Mouse (Mus musculus) thymus, postnatal 0 days (tissue): Measurements from ENCODE around the gene Mapk11. TPM values are rescaled to one million over a fixed set of nuclear protein-coding genes. Genes with fewer than 3 reads are reported as not detected.
A peak's percentile ranks its signal among the peaks of the same experiment; 100 is the strongest.

Experiments used
- DNase-seq: peaks from one replicate; pipeline ENCODE4 v3.0.0-alpha.2; 2015; ENCODE audit warnings: low spot score
- polyA plus RNA-seq: library from polyadenylated mRNA; unstranded; fragments of >200 nt; fragmentation: Nextera tagmentation; extraction: Ambion mirVana; gene quantifications from 2 replicates; pipeline ENCODE4 v1.2.1, GENCODE M21; 2015

Gene Mapk11
- polyA plus RNA-seq, 1 experiment from 2014 or later, result 5.6 TPM

DNA sequence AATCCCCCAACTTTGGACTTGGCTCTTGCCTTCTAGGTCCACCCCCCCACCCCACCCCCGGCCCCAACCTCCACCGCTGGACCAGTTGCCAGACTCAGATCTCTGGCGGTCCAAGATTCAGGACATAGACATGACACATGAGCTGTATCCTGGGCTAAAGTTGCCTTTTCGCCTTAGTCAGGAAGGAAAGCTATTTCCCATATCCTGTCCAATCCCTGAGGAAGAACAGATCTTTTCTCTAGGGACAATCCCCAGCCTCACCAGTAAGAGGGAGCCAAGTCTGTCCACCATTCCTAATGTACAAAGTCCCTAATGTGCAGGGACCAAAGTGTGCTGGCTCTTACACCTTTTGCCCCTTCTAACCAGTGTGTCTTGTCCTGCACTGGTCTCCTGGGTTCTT is 7.5 kb downstream of the Mapk11 start:
- DNase-seq, result no peak

DNA sequence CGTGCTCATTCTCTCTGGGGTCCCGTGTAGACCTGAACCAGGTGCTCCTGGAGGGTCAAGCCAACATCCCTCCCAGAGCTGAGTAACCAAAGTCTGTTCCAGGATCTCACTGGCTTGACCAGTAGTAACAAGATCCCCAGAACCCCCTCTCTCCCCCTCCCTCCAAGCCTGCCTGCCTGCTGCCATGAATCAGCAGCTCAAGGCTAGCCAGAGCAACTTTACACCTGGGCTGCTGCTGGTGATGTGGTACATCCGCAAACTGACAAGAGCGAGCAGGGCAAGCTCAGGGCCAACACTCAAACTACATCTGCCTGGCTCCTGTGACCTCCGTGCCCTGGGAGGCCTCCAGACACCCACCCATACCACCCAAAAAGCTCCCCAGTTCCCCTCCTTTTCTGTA is 8.0 kb downstream of the Mapk11 start:
- DNase-seq, result no peak

DNA sequence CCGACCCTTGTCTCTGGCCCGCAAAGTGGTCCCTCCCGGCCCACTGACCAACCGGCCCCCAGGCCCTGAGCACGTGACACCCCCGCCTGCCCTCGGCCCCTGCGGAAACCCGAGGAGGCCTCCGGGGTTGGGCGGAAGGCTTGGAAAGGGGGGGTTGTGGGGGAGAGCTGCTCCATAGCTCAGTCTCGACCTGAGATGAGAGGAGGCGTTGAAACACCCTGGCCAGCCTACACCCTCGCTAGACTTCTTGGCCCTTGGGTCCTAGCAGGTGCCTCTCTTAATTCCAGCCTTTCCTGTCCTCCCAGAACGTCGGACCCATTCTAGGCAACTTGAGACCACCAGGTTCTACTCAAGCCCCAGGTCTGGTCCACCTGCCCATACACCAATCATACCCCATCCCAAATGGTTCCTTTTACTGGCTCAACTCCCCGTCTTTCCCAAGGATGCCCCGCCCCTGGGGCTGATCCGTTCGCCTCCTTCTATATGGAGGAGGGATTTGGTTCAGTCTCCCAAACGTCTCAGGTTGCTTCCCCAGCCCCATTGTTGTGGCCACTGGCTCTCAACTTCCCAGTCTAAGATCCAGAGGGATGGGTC is 8.7 kb downstream of the Mapk11 start, which contains the start of gene Mapk12:
Gene Mapk12 (minus strand): TSS at position 45 of the 594 bp plus-strand sequence.
- DNase-seq, result no peak

DNA sequence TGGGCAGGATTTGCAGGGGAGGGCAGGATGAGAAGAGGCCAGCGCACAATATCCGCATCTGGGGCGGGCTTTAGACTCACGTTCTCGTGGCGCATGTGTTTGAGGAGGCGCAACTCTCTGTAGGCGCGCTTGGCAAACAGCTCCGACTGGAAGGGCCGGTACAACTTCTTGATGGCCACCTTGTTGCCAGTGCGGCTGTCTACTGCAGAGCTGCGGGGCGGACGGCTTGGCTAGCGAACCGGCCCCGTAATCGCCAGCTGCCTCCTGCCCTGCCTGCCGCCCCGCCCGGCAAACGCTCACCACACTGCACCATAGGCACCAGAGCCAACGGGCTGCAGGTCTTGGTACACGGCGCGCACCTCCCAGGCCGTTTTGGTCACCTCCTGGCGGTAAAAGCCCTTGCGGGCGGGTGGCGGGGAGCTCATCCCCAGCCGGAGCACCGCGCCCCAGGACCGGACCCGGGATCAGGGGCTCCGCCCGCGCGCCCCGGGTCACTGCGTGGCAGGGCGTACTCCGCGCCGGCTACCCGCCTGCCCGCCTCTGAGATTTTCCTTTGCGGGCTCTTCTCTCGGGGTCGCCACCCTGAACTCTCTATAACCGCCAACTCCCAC is 9.3 kb downstream of the Mapk11 start:
- DNase-seq, result no peak

DNA sequence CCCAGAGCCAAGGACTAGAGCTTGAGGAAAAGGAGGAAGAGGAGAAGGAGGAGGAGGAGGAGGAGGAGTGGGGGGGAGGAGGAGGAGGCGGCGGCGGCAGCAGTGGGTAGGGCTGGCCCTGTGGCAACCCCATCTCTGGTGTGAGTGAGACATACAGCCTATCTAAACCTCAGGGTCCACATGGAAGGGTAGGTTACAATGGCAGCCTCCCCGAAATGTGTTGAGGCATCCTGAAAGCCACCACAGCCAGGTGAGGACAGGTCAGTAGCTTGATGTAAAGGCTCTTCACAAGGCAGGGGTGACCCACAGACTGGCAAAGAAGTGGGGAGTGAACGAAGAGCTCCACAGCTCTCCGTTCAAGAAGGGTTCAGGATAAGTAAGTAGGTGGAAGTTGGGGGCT is 10.9 kb downstream of the Mapk11 start:
- no peak for DNase-seq

DNA sequence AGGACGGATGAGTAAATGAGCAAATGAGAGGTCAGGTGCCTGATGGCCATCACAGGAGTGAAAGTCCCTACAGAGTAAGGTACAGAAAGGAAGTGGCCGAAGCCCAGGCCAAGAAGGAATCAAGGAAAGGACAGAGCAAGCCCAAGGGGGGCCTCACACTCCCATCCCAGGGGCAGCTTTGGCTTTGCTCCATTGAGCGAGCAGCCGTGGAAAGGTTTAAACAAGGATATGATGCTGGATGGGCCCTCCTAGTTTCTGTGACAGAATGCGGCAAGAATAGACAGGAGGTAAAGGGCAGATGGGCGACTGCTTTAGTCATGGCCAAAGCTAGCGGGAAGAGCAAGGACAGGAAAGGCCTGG is 11.4 kb downstream of the Mapk11 start:
- DNase-seq, result no peak

DNA sequence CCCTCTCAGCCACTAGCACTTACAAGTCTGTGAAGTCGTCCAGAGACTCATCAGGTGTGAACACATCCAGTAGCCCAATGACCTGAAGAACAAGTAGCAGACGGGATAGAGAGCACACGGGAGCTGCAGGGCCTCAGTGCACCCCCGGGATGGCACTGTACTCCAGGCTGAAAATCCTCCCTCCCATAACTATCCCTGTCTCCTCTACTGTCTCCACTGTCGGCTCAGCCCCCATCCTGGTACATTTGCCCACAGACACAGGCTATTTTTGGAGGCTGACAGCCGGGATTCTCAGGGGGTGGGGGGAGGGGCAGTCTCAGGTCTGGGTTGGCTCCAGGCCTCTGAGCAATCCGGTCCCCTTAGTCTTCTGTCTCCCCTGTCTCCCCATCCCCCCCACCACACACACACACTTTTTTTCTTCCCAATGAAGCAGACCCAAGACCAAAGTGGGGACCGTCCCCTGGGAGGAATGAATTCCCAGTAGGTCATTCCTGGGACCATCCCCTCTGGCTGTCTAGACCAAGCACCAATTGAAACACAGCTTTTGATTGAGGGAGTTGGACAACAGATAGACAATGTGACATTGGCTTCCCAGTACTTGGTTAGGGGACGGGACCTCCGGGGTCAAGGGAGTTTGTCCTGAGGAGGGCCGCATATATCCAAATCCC is 11.9 kb downstream of the Mapk11 start:
- DNase-seq, result no peak

DNA sequence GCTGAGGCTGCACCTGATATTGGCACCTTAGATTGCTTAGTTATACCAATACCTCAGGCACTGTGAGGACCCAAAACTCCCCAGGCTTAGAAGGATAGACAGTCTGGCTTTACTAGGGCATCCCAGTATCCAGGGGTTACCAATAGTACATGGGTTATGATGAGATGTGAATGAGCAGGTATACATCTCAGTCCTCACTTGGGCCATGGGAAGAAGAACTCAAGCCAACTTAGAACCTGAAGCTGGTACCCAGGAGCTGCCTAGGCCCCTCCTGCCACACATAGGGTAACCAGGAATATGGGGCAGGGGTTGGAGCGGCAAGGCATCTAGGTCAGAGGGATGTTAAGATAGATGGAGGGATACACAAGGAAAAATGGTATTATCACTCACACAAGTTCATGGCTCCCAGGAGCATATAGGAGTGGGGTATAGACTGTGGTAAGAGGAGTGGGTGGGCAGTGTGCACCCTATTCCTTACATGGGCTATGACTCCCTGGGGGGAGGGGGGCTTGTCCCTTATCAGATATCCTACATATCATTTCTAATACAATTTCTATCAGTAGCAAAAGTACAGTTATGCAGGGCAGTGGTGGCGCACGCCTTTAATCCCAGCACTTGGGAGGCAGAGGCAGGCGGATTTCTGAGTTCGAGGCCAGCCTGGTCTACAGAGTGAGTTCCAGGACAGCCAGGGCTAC is 12.8 kb downstream of the Mapk11 start:
- no peak for DNase-seq

DNA sequence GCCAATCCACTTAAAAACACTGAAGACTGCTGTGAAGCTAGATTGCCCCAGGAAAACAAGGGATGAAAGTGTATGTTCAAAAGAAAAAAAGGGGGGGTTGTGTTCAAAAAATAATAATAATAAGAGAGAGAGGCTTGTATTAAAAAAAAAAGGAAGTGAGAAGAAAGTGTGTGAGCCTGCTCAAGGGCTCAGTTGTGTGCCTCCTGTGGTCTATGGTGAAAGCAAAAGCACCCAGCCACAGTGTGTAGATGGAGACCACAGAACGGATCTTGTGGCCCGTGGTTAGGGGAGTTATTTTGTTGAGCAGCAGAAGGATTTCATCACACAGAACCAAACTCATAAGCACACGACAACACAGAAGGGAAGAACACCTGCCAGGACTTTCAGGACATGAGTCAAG is 18.1 kb downstream of the Mapk11 start:
- peak; percentile 72 for DNase-seq

DNA sequence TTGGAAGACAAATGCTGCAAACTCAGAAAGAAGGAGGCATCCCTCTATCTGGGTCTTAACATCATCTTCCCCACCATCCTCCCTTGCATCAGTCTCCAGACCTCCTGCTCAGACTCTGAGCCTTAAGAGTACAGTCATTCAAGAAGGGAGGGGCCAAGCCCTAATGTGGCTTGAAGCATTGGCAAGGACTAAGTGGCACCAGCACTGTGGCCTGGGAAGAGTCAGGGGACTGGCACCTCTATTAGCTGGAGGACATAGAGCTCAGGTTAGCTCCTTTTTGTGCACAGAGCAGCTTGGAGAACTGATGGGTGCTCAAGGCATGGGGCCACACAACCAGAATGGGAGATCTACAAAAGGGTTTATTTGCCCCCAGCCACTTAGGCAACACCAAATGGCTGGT is 19.2 kb downstream of the Mapk11 start:
- DNase-seq, result no peak

DNA sequence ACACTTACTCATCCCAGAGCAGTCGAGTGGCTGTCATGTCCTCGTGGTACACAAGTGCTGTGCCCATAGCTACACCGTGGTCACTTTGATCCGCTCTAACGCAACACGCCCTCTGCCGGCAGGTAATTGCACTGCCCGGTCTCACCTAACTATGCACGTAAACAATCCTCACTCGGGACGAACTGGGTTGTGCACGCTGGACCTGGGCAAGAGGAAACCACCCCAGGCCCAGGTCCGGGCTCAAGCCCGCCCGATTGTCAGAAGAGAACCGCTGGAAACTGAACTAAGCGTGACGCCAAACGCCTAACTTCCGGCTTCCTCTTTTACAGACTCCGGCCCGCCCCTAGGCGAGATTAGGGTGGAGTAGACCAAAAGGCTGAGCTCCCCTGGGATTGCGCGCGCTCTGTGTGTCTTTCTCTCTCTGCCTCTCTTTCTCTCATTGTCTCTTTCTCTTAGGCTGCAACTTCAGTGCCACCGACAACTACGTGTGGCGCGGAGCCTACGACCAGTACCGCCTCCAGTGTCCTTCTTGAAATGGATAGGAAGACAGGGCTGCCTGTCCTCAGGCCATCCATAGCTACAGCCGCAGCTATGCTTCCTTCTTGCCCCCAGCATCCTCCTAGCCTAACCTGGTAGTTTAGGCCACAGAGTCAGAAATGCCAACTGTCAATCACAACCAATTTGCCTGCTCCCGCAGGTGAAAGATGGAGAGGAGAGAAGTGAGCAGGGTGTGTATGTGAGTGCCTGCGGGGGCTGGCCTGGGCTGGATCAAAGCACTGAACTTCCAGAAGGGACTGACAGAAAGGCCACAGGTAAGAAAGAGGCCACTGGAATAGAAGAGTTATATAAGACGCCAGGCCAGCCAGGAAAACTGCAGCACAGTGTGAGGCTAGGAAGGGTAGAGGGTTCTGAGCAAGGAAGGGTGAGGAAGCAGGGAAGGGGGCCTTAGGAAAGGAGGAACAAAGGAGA is 20.8 kb downstream of the Mapk11 start, which contains the start of gene Hdac10:
Gene Hdac10 (minus strand): TSS at position 319 of the 969 bp plus-strand sequence.
- DNase-seq, result peak; percentile 83

DNA sequence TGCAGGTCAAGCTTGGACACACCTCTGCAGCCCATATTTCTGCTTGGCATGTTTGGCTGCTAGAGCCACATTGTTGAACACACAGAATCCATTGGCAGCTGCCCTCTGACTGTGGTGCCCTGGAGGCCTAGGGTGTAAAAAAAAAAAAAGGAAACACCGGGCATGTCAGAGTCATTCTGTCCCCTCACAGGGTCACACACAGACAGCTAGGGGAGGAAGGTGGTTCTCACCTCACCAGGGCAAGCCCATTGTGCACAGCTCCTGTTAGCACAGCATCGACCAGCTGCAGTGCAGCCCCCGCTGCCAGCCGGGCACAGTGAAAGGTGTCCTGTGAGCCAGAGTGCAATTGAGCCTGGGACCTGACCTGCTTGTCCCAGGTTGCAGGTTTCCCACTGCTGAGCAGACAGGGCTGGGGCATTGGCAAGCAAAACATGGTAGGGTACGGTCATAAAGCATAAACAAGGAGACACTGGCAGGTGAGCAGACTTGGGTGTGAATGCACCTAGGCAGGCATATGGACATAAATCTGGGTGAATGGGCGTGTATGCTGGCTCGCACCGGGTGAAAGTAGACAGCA is 22.0 kb downstream of the Mapk11 start:
- no peak for DNase-seq

DNA sequence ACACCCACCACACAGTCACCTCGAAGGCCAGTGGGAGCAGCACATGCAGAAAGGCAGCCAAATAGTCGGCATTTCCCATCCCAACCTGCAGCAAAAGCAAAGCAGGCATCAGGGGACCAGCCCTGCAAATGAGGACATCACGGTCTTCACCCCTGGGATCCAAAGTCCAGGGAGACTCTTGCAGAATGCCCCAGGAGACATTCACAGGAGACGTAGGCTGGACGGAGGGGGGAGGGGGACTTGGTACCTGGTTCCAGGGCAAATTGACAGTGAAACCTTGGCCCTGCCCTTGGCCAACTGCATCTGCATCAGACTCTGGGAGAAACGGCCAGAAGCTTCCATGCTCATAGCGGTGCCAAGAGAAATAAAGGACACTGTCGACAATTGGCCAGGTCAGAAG is 22.8 kb downstream of the Mapk11 start:
- DNase-seq, result no peak

DNA sequence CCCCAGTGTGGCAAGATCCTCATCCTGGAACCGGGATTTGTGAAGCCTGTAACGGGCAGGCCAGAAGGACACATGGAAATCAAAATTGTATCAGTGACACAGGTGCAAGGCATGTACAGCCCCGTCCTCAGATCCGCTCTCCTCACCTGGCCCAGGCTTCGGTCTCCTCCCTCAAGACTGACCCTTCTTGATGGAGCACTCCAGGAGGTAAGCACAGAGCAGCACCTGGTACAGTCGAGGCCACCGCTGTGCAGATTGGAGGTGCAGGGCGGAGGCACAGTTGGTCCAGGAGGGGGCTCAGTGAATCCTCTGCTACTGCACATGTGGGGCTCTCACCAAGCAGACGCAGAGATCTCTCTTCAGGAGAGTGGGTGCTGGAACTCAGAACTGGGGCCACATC is 24.1 kb downstream of the Mapk11 start:
- DNase-seq, result no peak

DNA sequence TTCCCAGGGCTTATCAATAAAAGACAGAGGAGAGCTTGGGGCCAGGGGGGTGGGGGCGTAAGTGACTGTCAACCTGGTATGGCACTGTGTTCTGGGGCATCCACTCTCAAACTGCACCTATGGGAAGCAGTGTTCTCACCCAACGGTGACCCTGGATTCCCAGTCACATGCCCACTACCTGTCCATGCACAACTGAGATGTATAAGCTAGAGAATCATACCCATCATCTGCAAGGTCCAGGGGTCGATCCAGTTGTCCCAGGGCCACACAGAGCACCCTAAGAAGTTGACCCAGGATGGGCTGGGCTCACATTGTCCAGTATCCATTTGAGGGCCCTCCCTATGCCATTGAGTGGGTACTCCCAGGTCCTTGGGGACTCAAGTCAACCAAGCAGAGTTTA is 25.1 kb downstream of the Mapk11 start:
- no peak for DNase-seq

DNA sequence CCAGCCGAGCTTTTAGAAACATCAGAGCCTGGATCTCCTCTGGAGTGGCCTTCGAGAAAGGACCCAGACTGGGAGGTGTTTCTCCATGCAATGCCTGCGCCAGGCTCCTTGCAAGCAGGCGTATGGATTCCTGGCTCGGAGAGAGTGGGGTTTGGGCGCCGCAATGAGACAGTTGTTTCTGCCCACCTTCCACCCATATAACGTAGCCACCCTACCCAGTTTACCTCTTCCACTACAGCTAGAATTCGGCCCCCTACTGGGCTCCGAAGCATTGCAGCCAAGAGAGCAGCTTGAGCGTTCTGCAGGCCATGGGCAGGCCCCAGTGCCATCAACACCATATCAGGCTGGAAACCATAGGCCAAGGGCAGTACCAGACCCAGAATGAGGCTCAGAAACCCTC is 25.8 kb downstream of the Mapk11 start:
- peak; percentile 65 for DNase-seq

DNA sequence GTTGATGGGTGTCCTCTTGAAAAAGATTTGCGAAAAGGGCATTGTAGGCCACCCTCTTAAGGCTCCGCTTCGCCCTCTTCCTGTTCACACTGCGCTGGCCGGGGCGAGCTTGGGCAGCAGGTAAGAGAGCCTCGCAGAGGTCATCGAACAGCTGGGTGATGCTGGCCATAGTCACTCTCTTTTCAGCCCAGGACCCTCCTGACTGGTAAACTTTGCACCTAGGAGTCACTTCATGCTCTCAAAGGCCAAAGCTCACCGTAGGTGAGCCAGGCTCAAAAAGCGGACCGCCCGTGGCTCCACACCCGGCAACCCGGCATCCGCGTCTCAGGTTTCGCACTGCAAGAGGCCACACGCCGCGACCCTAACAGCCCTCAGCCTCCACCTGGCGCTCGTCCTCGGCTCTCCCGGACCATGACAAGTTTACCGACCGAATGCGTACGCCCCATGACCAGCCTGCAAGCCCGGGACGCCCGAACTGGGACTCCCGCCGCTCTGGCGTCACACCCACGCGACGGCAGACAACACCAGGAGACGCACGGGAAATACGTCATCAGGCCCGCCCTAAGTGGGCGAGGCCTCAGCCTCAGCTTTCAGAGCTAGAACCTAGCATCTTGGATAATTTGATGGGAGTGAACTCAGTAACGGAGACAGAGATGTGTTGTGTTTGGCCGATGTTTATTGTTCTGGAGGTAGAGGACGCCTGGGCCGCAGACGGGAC is 26.6 kb downstream of the Mapk11 start, which contains the start of gene Tubgcp6:
Gene Tubgcp6 (minus strand): TSS at position 464 of the 718 bp plus-strand sequence.
- DNase-seq, result peak; percentile 94

DNA sequence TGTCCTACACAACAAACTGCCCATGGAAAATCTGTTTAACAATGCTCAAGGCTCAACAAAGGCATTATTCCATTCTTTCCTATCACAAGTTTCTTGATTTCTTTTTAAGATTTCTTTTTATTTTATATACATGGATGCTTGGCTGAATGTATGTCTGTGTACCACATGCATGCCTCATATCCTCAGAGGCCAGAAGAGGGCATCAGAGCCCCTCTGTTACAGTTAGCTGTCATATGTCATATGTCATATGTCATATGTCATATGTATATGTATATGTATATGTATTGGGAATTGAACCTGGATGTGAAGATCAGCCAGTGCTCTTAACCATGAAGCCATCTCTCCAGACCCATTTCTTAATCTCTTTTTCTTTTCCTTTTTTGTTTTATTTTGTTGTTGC is 31.4 kb downstream of the Mapk11 start:
- DNase-seq, result no peak

DNA sequence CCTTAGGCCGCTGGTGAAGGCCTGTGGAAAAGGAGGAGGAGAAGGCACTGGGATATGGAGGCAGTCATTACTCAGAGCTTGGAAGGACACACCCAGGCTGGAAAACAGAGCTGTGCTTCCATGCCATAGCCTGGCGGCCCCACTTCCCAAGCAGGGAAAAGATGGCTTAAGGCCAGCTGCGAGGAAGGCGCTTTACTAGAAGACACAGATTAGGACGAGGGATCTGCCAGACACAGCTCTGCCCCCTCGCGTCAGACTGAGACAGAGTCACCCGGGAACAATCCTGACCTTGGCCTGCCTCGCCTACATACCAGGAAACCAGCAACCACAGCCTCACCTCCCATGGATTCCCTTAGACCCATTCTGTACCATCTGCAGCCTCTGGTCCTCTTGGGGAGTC is 39.3 kb downstream of the Mapk11 start:
- DNase-seq, result no peak

DNA sequence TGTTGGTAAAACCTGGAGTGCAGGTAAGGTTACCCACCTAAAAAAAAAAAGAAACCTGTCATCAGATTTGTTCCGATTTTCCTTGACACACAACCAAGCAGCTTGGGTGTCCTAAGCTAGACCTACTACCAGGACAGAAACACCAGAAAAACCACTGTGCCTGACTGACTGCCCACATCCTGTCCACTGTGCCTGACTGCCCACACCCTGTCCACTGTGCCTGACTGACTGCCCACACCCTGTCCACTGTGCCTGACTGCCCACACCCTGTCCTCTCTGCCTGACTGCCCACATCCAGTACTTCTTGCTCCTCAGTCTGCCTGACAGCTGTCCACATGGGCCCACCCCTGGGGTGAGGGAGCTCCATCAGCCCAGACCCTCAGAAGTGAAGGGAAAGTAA is 42.5 kb downstream of the Mapk11 start:
- no peak for DNase-seq
